Mouse (Mus musculus) spleen, adult 2 months (tissue): Measurements from ENCODE around the gene M1ap. TPM values are rescaled to one million over a fixed set of nuclear protein-coding genes. Genes with fewer than 3 reads are reported as not detected.

Experiments used
- DNase-seq, 2 experiments: peaks; one replicate each; pipeline versions ENCODE4 v3.0.0 to v3.0.0-alpha.2; 2012 to 2021; ENCODE audit warnings: low spot score in 2 of 2, low read depth in 1 of 2
- H3K27ac ChIP-seq: fragments of 200-500 bp; 2 replicates; pipeline ENCODE4 v1.5.1; 2012; ENCODE audit warnings: low read length, inconsistent platforms; ENCODE audit not compliant: insufficient read depth
- H3K27me3 ChIP-seq: fragments of 200-500 bp; 2 replicates; pipeline ENCODE4 v1.6.1; 2012; ENCODE audit warnings: mild to moderate bottlenecking, moderate library complexity, low read length, inconsistent platforms; ENCODE audit not compliant: control insufficient read depth, insufficient read depth
- H3K36me3 ChIP-seq: fragments of 200-500 bp; 2 replicates; pipeline ENCODE4 v1.6.1; 2012; ENCODE audit warnings: mild to moderate bottlenecking, low read length, inconsistent platforms; ENCODE audit not compliant: control insufficient read depth, insufficient read depth
- H3K4me1 ChIP-seq: fragments of 200-500 bp; 2 replicates; pipeline ENCODE4 v1.6.1; 2011; ENCODE audit warnings: inconsistent platforms; ENCODE audit not compliant: control insufficient read depth, insufficient read depth, insufficient read length
- H3K4me3 ChIP-seq: fragments of 200-500 bp; 2 replicates; pipeline ENCODE4 v1.5.1; 2011; ENCODE audit warnings: mild to moderate bottlenecking, inconsistent platforms; ENCODE audit not compliant: insufficient read depth, insufficient read length; ENCODE audit errors: extremely low read depth
- CTCF ChIP-seq: fragments of 200-500 bp; IDR thresholded peaks from 2 replicates; pipeline ENCODE4 v1.5.1; 2011; ENCODE audit warnings: mild to moderate bottlenecking, inconsistent platforms; ENCODE audit not compliant: insufficient read depth, insufficient read length, insufficient replicate concordance; ENCODE audit errors: extremely low read depth
- POLR2A ChIP-seq: fragments of 200-500 bp; IDR thresholded peaks from 2 replicates; pipeline ENCODE4 v1.6.1; 2011; ENCODE audit warnings: low read depth, low read length, inconsistent platforms
- WGBS: fragments of 180-500 bp; shearing (Covaris S2); methylation state at CpG from one replicate; pipeline ENCODE4 v1.1.7; 2018; 5-methylcytosine and 5-hydroxymethylcytosine counted together
- polyA plus RNA-seq: library from polyadenylated mRNA; depleted of rRNA; stranded (reverse); fragments of >200 nt; gene quantifications from 2 replicates; pipeline ENCODE4 v1.2.3, GENCODE M21; 2012

Gene M1ap
- polyA plus RNA-seq, 1 experiment: 2.6 TPM

GRCm38 (mm10) chr6:83054074-83054851, 107.6 kb downstream of the M1ap start, which contains the start of gene Aup1:
Gene Aup1, plus strand, starts transcription at chr6:83054521.
- WGBS: under 1% methylated on average over 64 of the region's 64 CpGs
- Histone ChIP-seq H3K4me3 (peak within 1 kb of the TSS; percentile 93), H3K36me3 (peaks cover 15% of the 10 kb centered on the region), H3K27ac (peak within 1 kb of the TSS; percentile 90), H3K4me1 (peaks cover 7% of the 10 kb centered on the region; the same call in 1 of the 2 replicates), H3K27me3 (no peaks in the 10 kb centered on the region)
- peak; percentile 97 to 98 for DNase-seq
- TF ChIP-seq CTCF (no peak), POLR2A (peak; percentile 57)

GRCm38 (mm10) chr6:83054871-83055431, 108.2 kb downstream of the M1ap start, which contains the start of gene Htra2:
Gene Htra2, minus strand, starts transcription at chr6:83055273.
- DNase-seq: peak in 1 of 2 experiments; percentile 51
- peaks cover 15% of the 10 kb centered on the region for H3K36me3 ChIP-seq
- H3K27ac ChIP-seq: peak within 1 kb of the TSS; percentile 90

GRCm38 (mm10) chr6:83057790-83058189, 111.1 kb downstream of the M1ap start, which contains the start of gene Dqx1:
Gene Dqx1, plus strand, starts transcription at chr6:83057844.
- peaks cover 11% of the 10 kb centered on the region for H3K36me3 ChIP-seq
- WGBS: 94% methylated on average over 3 of the region's 3 CpGs
- peaks cover 7% of the 10 kb centered on the region; the same call in 1 of the 2 replicates for H3K4me1 ChIP-seq
- no peaks in the 10 kb centered on the region for H3K27me3 ChIP-seq
- TF ChIP-seq POLR2A: no peak
- TF ChIP-seq CTCF: no peak
- no peak for DNase-seq
- H3K27ac ChIP-seq: no peak within 1 kb of the TSS
- no peak within 1 kb of the TSS for H3K4me3 ChIP-seq

More at GRCm38 (mm10) chr6:83054871-83055431, 108.2 kb downstream of the M1ap start, which contains the start of gene Htra2:
- Histone ChIP-seq H3K4me3 (peak within 1 kb of the TSS; percentile 93), H3K27me3 (no peaks in the 10 kb centered on the region), H3K4me1 (peaks cover 7% of the 10 kb centered on the region; the same call in 1 of the 2 replicates)
- WGBS: under 1% methylated on average over 46 of the region's 50 CpGs
- TF ChIP-seq POLR2A: no peak
- 0 out of 2 replicates have a peak, but pooled peaks have one; percentile 42 for TF ChIP-seq CTCF

GRCm38 (mm10) chr6:83058725-83059124, 112.0 kb downstream of the M1ap start:
- H3K27me3 ChIP-seq: no peaks in the 10 kb centered on the region
- DNase-seq: no peak
- H3K36me3 ChIP-seq: peaks cover 11% of the 10 kb centered on the region
- 98% methylated on average over 2 of the region's 2 CpGs for WGBS
- H3K4me1 ChIP-seq: peaks cover 4% of the 10 kb centered on the region; the same call in 1 of the 2 replicates
- no peak overlapping the region for H3K27ac ChIP-seq
- TF ChIP-seq CTCF (no peak), POLR2A (no peak)
- H3K4me3 ChIP-seq: no peak overlapping the region

GRCm38 (mm10) chr6:83065995-83066394, 119.3 kb downstream of the M1ap start:
- Histone ChIP-seq H3K4me3 (no peak overlapping the region), H3K4me1 (peaks cover 22% of the 10 kb centered on the region), H3K36me3 (no peaks in the 10 kb centered on the region), H3K27ac (no peak overlapping the region), H3K27me3 (peaks cover 25% of the 10 kb centered on the region)
- DNase-seq: no peak
- TF ChIP-seq POLR2A (no peak), CTCF (no peak)
- 31% methylated on average over 8 of the region's 8 CpGs for WGBS

- Histone ChIP-seq H3K27ac (no peak overlapping the region), H3K4me1 (peaks cover 26% of the 10 kb centered on the region), H3K27me3 (peaks cover 29% of the 10 kb centered on the region), H3K36me3 (no peaks in the 10 kb centered on the region), H3K4me3 (no peak overlapping the region)
- DNase-seq: no peak
- 38% methylated on average over 6 of the region's 6 CpGs for WGBS
- TF ChIP-seq POLR2A: no peak
- no peak for TF ChIP-seq CTCF
Observed at GRCm38 (mm10) chr6:83066441-83066840, 119.7 kb downstream of the M1ap start.

- Histone ChIP-seq H3K27me3 (peaks cover 33% of the 10 kb centered on the region), H3K4me1 (peaks cover 26% of the 10 kb centered on the region), H3K4me3 (no peak overlapping the region), H3K36me3 (no peaks in the 10 kb centered on the region), H3K27ac (no peak overlapping the region)
- WGBS: 50% methylated on average over 8 of the region's 8 CpGs
- TF ChIP-seq CTCF: no peak
- TF ChIP-seq POLR2A: no peak
- no peak for DNase-seq
Observed at GRCm38 (mm10) chr6:83068221-83068620, 121.5 kb downstream of the M1ap start.
